Mouse (Mus musculus) liver, embryonic 14.5 days (tissue): ENCODE measurements around the gene Dnah17. TPM values are rescaled to one million over a fixed set of nuclear protein-coding genes. Genes with fewer than 3 reads are reported as not detected.

ENCODE experiments used
- ATAC-seq: fragments of 200-750 bp; cut with Nextera tagmentation; 2 replicates; pipeline ENCODE4 v1.8.0; 2017; ENCODE audit warnings: moderate number of reproducible peaks, mild to moderate bottlenecking, moderate library complexity; ENCODE audit not compliant: insufficient read depth
- DNase-seq, 3 experiments: peaks; one replicate each; pipeline ENCODE4 v3.0.0-alpha.2; 2012 to 2013; ENCODE audit warnings: low read depth in 3 of 3, low spot score in 3 of 3
- H3K27ac ChIP-seq: fragments of 300-500 bp; sonication (generic); 2 replicates; pipeline ENCODE4 v1.5.1; 2014; ENCODE audit warnings: moderate library complexity, mild to moderate bottlenecking, control low read depth, inconsistent platforms
- H3K27me3 ChIP-seq: fragments of 300-500 bp; sonication (generic); 2 replicates; pipeline ENCODE4 v1.6.1; 2014; ENCODE audit warnings: mild to moderate bottlenecking, low read length, moderate library complexity; ENCODE audit not compliant: control insufficient read depth, insufficient read depth
- H3K36me3 ChIP-seq: fragments of 300-500 bp; sonication (generic); replicated peaks from 2 replicates; pipeline ENCODE4 v1.6.1; 2014; ENCODE audit warnings: low read depth; ENCODE audit not compliant: control insufficient read depth, insufficient read depth
- H3K4me1 ChIP-seq, 2 experiments: fragments of 200-500 bp in 1 of 2; fragments of 300-500 bp in 1 of 2; sonication (generic) in 1 of 2; replicated peaks; 2 replicates each; pipeline ENCODE4 v1.6.1; 2012 to 2014; ENCODE audit warnings: antibody characterized with exemption in 1 of 2, inconsistent platforms in 1 of 2, low read length in 1 of 2; ENCODE audit not compliant: control insufficient read depth in 2 of 2, insufficient read depth in 2 of 2
- H3K4me2 ChIP-seq: fragments of 300-500 bp; sonication (generic); 2 replicates; pipeline ENCODE4 v1.6.1; 2014; ENCODE audit warnings: low read depth, mild to moderate bottlenecking, control low read depth, moderate library complexity
- H3K4me3 ChIP-seq, 2 experiments: fragments of 200-500 bp in 1 of 2; fragments of 300-500 bp in 1 of 2; sonication (generic) in 1 of 2; 2 replicates each; pipeline ENCODE4 v1.5.1; 2012 to 2014; ENCODE audit warnings: low read depth in 2 of 2, low read length in 2 of 2, mild to moderate bottlenecking in 2 of 2, control low read depth in 1 of 2, inconsistent platforms in 1 of 2, moderate library complexity in 1 of 2; ENCODE audit not compliant: insufficient read depth in 1 of 2
- H3K9ac ChIP-seq: fragments of 300-500 bp; sonication (generic); replicated peaks from 2 replicates; pipeline ENCODE4 v1.6.1; 2014; ENCODE audit warnings: mild to moderate bottlenecking, control low read depth, moderate library complexity
- H3K9me3 ChIP-seq: fragments of 300-500 bp; sonication (generic); 2 replicates; pipeline ENCODE4 v1.6.1; 2016; ENCODE audit warnings: low read length, mixed read lengths; ENCODE audit not compliant: control insufficient read depth
- CTCF ChIP-seq: IDR thresholded peaks from 2 replicates; pipeline ENCODE4 v1.5.1; 2016; ENCODE audit warnings: antibody characterized with exemption, low read depth, control low read depth
- EP300 ChIP-seq: IDR thresholded peaks from 2 replicates; pipeline ENCODE4 v1.6.1; 2016; ENCODE audit warnings: antibody characterized with exemption, low read depth
- WGBS: fragments of 180-500 bp; shearing (Covaris S2); extraction: QIAGEN DNeasy Blood & Tissue Kit; methylation state at CpG from one replicate; pipeline ENCODE4 v1.1.7; 2014; ENCODE audit not compliant: insufficient replicate concordance; 5-methylcytosine and 5-hydroxymethylcytosine counted together
- polyA plus RNA-seq, 2 experiments: library from polyadenylated mRNA; depleted of rRNA in 1 of 2; stranded (reverse) in 1 of 2; unstranded in 1 of 2; fragments of >200 nt; fragmentation: Nextera tagmentation in 1 of 2; extraction: Ambion mirVana in 1 of 2; gene quantifications; 2 replicates each; pipeline versions ENCODE4 v1.2.1 to v1.2.3; 2012 to 2014

Gene Dnah17
- polyA plus RNA-seq, 2 experiments: 0.04 to 0.10 TPM

- Histone ChIP-seq H3K9ac (no peak overlapping the region), H3K27me3 (no peaks in the 10 kb centered on the region), H3K4me2 (no peak overlapping the region), H3K9me3 (no peaks in the 10 kb centered on the region), H3K4me3 (no peak overlapping the region), H3K27ac (no peak overlapping the region), H3K36me3 (no peaks in the 10 kb centered on the region), H3K4me1 (no peaks in the 10 kb centered on the region)
- WGBS: 39% methylated on average over 6 of the region's 6 CpGs
- ATAC-seq: no peak
- no peak for DNase-seq
- TF ChIP-seq EP300 (no peak), CTCF (no peak)
Observed at GRCm38 (mm10) chr11:118076929-118077328, 53.5 kb downstream of the Dnah17 start.

- H3K27me3 ChIP-seq: no peaks in the 10 kb centered on the region
- ATAC-seq: no peak
- H3K27ac ChIP-seq: no peak overlapping the region
- WGBS: 48% methylated on average over 17 of the region's 17 CpGs
- no peaks in the 10 kb centered on the region for H3K9me3 ChIP-seq
- DNase-seq: no peak
- H3K4me1 ChIP-seq: no peaks in the 10 kb centered on the region
- no peaks in the 10 kb centered on the region for H3K36me3 ChIP-seq
- no peak overlapping the region for H3K4me2 ChIP-seq
- no peak overlapping the region for H3K9ac ChIP-seq
- TF ChIP-seq EP300: no peak
- no peak for TF ChIP-seq CTCF
- H3K4me3 ChIP-seq: no peak overlapping the region
Observed at GRCm38 (mm10) chr11:118075035-118075522, 55.4 kb downstream of the Dnah17 start.

- no peak overlapping the region for H3K9ac ChIP-seq
- TF ChIP-seq EP300 (no peak), CTCF (no peak)
- no peaks in the 10 kb centered on the region for H3K27me3 ChIP-seq
- no peak overlapping the region for H3K4me3 ChIP-seq
- WGBS: 40% methylated on average over 11 of the region's 11 CpGs
- no peak for DNase-seq
- no peak for ATAC-seq
- no peaks in the 10 kb centered on the region for H3K36me3 ChIP-seq
- H3K4me2 ChIP-seq: no peak overlapping the region
- H3K27ac ChIP-seq: no peak overlapping the region
- H3K9me3 ChIP-seq: no peaks in the 10 kb centered on the region
- H3K4me1 ChIP-seq: no peaks in the 10 kb centered on the region
Observed at GRCm38 (mm10) chr11:118071227-118071912, 59.1 kb downstream of the Dnah17 start.

- Histone ChIP-seq H3K9me3 (no peaks in the 10 kb centered on the region), H3K4me1 (no peaks in the 10 kb centered on the region), H3K36me3 (no peaks in the 10 kb centered on the region), H3K9ac (no peak overlapping the region), H3K27ac (no peak overlapping the region), H3K4me2 (no peak overlapping the region), H3K27me3 (no peaks in the 10 kb centered on the region), H3K4me3 (no peak overlapping the region)
- TF ChIP-seq CTCF (no peak), EP300 (no peak)
- WGBS: 63% methylated on average over 16 of the region's 16 CpGs
- DNase-seq: no peak
- no peak for ATAC-seq
Observed at GRCm38 (mm10) chr11:118068812-118069332, 61.6 kb downstream of the Dnah17 start.

- ATAC-seq: no peak
Observed at GRCm38 (mm10) chr11:118067588-118067987, 62.8 kb downstream of the Dnah17 start.

More at GRCm38 (mm10) chr11:118067588-118067987, 62.8 kb downstream of the Dnah17 start:
- Histone ChIP-seq H3K4me2 (no peak overlapping the region), H3K9ac (no peak overlapping the region), H3K4me1 (no peaks in the 10 kb centered on the region), H3K27me3 (no peaks in the 10 kb centered on the region), H3K36me3 (no peaks in the 10 kb centered on the region), H3K4me3 (no peak overlapping the region), H3K9me3 (no peaks in the 10 kb centered on the region), H3K27ac (no peak overlapping the region)
- no peak for DNase-seq
- TF ChIP-seq CTCF (no peak), EP300 (no peak)
- WGBS: 68% methylated on average over 8 of the region's 8 CpGs
